Mouse (Mus musculus) liver, adult 2 months (tissue): Measurements from ENCODE around the gene Get4.

Experiments
- CTCF ChIP-seq: fragments of 200-500 bp; IDR thresholded peaks from 2 replicates; pipeline ENCODE4 v1.5.1; 2011; ENCODE audit warnings: low read depth, low read length, control low read depth
- POLR2A ChIP-seq: fragments of 200-500 bp; IDR thresholded peaks from 2 replicates; pipeline ENCODE4 v1.6.1; 2011; ENCODE audit warnings: low read length, control low read depth; ENCODE audit not compliant: insufficient read depth; ENCODE audit errors: extremely low read depth

- TF ChIP-seq CTCF = no peak
- no peak for TF ChIP-seq POLR2A
Observed at GRCm38 (mm10) chr5:139257265-139257664, 5.1 kb downstream of the Get4 start.
